Mouse (Mus musculus) embryonic facial prominence, embryonic 12.5 days (tissue): ENCODE measurements around the gene Hyal2. TPM values are rescaled to one million over a fixed set of nuclear protein-coding genes. Genes with fewer than 3 reads are reported as not detected.
A peak's percentile ranks its signal among the peaks of the same experiment; 100 is the strongest.

Source experiments
- ATAC-seq: fragments of 200-750 bp; cut with Nextera tagmentation; 2 replicates; pipeline ENCODE4 v1.8.0; 2017; ENCODE audit not compliant: insufficient number of reproducible peaks, insufficient read depth, low FRiP score, low TSS enrichment
- H3K27ac ChIP-seq: fragments of 300-500 bp; sonication (generic); 2 replicates; pipeline ENCODE4 v1.5.1; 2016; ENCODE audit warnings: mild to moderate bottlenecking
- H3K27me3 ChIP-seq: fragments of 300-500 bp; sonication (generic); 2 replicates; pipeline ENCODE4 v1.6.1; 2016; ENCODE audit warnings: mild to moderate bottlenecking, moderate library complexity
- H3K36me3 ChIP-seq: fragments of 300-500 bp; sonication (generic); 2 replicates; pipeline ENCODE4 v1.6.1; 2016; ENCODE audit warnings: mild to moderate bottlenecking
- H3K4me1 ChIP-seq: fragments of 300-500 bp; sonication (generic); 2 replicates; pipeline ENCODE4 v1.6.1; 2016
- H3K4me2 ChIP-seq: fragments of 300-500 bp; sonication (generic); replicated peaks from 2 replicates; pipeline ENCODE4 v1.6.1; 2016; ENCODE audit warnings: mild to moderate bottlenecking, moderate library complexity
- H3K4me3 ChIP-seq: fragments of 300-500 bp; sonication (generic); 2 replicates; pipeline ENCODE4 v1.5.1; 2016; ENCODE audit warnings: mild to moderate bottlenecking
- H3K9ac ChIP-seq: fragments of 300-500 bp; sonication (generic); 2 replicates; pipeline ENCODE4 v1.6.1; 2016; ENCODE audit warnings: mild to moderate bottlenecking, moderate library complexity
- H3K9me3 ChIP-seq: fragments of 300-500 bp; sonication (generic); 2 replicates; pipeline ENCODE4 v1.6.1; 2016; ENCODE audit warnings: mild to moderate bottlenecking, moderate library complexity
- WGBS: fragments of 180-500 bp; shearing (Covaris S2); methylation state at CpG from one replicate; pipeline ENCODE4 v1.1.7; 2016; 5-methylcytosine and 5-hydroxymethylcytosine counted together
- polyA plus RNA-seq: library from polyadenylated mRNA; unstranded; fragments of >200 nt; fragmentation: Nextera tagmentation; extraction: Ambion mirVana; gene quantifications from 2 replicates; pipeline ENCODE4 v1.2.1, GENCODE M21; 2016

Hyal2 gene
- polyA plus RNA-seq, 1 experiment from 2014 or later = 132 TPM

DNA sequence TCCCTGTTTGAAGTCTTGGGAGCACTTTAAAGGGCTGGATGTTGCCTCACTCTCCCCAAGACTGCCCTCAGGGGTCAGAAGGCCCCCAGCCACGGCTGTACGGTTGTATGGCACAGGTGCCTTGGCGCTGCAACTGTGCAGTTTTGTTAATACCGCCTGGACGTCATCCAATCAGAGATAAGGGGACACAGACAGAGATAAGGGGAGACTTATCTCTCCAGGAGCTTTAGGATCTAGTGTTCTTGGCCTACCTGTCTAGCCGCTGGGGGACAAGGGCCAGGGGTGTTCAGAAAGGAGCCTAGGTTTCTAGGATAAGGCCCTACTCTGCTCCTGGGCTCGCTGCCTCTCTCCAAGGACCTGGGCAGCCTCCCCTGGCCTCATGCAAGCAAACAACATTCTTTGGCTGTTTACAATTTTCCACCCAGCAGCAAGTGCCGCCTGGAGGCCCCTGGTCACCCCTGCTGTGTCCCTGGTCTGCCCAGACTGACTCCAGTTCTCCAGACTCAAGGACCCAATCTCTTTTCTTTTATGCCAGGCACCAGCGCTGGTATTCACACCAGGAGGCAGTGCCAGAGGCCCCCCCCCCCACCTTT is 40.0 kb downstream of the Hyal2 start:
- Histone ChIP-seq H3K9me3 (no peaks in the 10 kb centered on the region), H3K4me2 (no peak overlapping the region), H3K4me3 (no peak overlapping the region), H3K27ac (no peak overlapping the region), H3K36me3 (no peaks in the 10 kb centered on the region), H3K4me1 (peaks cover 62% of the 10 kb centered on the region), H3K27me3 (no peaks in the 10 kb centered on the region), H3K9ac (no peak overlapping the region)
- ATAC-seq = no peak
- WGBS = 56% methylated on average over 9 of the region's 9 CpGs

DNA sequence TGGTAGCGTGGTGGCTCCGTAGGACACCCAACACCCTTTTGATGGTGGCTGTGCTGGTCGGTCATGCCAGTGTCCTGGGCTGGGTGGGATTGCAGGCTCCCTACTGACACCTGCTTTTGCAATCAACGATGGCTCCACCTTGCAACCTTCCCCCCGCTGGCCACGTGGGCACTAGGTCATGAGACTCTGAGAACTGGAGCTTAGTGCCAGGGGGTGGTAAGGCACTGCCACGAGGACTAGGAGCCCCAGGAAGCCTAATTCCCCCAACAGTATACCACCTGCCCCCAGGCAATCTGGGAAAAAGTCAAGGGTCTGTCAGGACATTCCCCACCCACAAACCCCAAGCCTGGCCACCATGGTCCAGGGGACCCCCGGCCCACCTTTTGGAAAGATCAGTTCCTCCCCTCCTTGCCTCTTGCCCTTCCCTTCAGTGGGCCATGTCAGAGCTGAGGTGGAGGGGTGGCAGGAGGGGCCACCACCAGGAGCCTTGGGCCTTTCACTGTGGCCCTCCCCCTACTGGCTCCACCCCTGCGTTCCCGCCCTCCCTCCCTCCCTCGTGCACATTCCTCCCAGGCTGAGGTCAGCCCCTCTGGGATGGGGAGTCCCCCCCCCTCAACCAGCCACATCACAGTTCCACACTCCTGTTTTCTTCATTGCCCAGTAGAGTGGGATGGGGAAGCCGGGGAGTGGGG is 41.1 kb downstream of the Hyal2 start, which contains the start of gene Sema3b:
Gene Sema3b, minus strand, starts transcription at position 489 of the 692 bp plus-strand sequence.
- Histone ChIP-seq H3K4me3 (no peak within 1 kb of the TSS), H3K4me1 (peaks cover 62% of the 10 kb centered on the region), H3K36me3 (0 out of 2 replicates have a peak, but pooled peaks cover 2% of the 10 kb centered on the region), H3K9me3 (no peaks in the 10 kb centered on the region), H3K4me2 (peak within 1 kb of the TSS; percentile 5; the same call in 1 of the 2 replicates), H3K27me3 (no peaks in the 10 kb centered on the region), H3K9ac (no peak within 1 kb of the TSS), H3K27ac (peak within 1 kb of the TSS; percentile 17; the same call in 1 of the 2 replicates)
- ATAC-seq = no peak
- WGBS = 37% methylated on average over 12 of the region's 12 CpGs

DNA sequence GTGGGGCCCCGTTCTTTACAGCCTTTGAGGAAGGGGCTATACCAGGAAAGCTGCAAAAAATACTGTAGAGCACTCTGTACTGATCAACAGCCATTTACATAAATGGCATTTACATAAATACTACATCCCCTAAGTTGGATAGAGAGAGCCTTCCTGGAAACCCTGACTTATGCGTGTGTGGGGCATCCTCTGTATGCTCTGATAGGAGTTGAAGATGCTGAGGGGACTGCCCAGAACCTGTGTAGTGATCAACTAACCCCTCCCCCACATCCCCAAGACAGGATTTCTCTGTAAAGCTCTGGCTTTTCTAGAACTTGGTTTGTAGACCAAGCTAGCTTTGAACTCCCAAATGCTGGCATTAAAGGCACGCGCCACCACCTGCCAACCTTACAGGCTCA is 41.7 kb downstream of the Hyal2 start:
- Histone ChIP-seq H3K9me3 (no peaks in the 10 kb centered on the region), H3K4me2 (peak overlapping the region; percentile 5; the same call in 1 of the 2 replicates), H3K9ac (no peak overlapping the region), H3K4me1 (peaks cover 57% of the 10 kb centered on the region), H3K36me3 (peaks cover 7% of the 10 kb centered on the region; the same call in 1 of the 2 replicates), H3K4me3 (no peak overlapping the region), H3K27me3 (no peaks in the 10 kb centered on the region), H3K27ac (peak overlapping the region; percentile 17; the same call in 1 of the 2 replicates)
- ATAC-seq = no peak
- whole genome bisulfite sequencing = 63% methylated on average over 4 of the region's 4 CpGs

DNA sequence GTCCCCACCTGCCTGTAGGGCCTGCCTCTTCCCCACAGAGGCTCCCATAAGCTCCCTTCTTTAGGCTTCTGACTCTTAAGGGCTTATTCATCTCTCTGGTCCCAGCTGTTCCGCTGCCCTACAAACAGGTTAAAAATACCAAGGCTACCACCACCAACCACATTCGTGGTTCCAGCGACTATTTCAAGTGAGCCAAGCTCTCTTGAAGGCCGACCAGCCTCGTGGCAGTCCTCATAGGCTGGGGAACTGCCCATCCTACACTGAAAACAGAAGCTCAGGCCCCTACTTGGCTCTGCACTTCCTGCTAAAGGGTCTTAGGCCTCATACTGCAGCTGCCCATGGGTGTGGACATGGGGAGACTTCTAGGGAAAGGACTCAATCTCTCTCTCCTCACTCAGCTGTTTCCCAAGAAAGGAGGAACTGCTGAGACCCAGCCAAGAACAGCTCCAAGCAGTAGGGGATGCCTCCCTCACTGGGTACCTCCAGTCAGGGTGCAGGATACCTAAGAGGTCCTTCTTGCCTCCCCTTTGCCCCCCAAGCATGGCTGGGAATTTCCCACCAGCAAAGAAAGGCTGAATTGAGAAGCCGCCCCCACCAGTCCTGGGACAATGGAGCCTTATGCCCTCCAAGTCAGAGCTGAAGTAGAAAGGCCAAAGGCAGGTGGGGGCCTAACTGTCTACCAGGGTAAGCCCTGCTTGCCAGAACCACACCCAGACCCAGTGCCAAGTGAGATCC is 43.9 kb downstream of the Hyal2 start:
- 72% methylated on average over 6 of the region's 6 CpGs for WGBS
- peak overlapping the region; percentile 73 for H3K9ac ChIP-seq
- ATAC-seq = peak; percentile 22; the same call in 1 of the 2 replicates
- H3K36me3 ChIP-seq = peaks cover 29% of the 10 kb centered on the region
- H3K4me1 ChIP-seq = peaks cover 35% of the 10 kb centered on the region
- no peaks in the 10 kb centered on the region for H3K27me3 ChIP-seq
- peak overlapping the region; percentile 70 for H3K4me2 ChIP-seq
- peak overlapping the region; percentile 35 for H3K4me3 ChIP-seq
- no peaks in the 10 kb centered on the region for H3K9me3 ChIP-seq
- peak overlapping the region; percentile 95 for H3K27ac ChIP-seq

DNA sequence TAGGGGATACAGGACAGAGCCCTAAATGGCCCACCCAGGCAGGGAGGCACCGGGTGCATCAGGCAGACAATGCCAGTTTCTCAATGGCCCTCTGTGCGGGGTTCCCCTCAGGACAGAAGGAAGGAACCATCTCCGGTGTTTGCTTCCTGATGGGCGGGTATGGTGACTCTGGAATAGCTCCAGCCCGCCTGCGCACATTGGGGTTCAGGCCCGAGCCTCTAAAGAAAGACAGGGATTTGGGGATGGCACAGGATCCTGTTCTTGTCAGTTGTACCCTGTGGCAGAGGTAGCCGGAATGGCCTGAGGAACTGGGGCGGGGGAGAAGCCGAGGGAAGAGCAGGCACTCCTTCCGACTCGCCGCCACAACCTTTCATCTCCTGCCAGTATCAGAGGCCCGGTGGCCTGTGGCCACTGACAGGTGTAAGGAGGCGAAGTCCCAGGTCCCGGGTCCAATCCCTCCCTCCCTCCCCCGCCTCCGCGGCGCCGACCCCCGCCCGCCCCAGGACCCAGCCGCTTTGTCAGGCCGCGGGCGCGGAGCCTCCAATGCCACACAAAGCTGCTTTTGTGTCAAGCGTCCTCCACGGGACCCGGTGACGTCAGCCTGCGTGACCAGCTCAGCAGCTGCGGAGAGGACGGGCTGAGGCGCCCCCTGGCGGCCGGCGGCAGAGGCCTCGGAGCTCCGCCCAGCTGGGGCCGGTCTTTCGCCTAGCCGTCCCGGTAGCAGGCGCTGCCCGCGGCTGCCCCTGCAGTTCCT is 44.6 kb downstream of the Hyal2 start:
- WGBS = 4% methylated on average over 36 of the region's 48 CpGs
- peak; percentile 89 for ATAC-seq
- H3K9ac ChIP-seq = peak overlapping the region; percentile 73
- H3K36me3 ChIP-seq = peaks cover 34% of the 10 kb centered on the region
- H3K4me2 ChIP-seq = peak overlapping the region; percentile 70
- H3K4me3 ChIP-seq = peak overlapping the region; percentile 35
- no peaks in the 10 kb centered on the region for H3K27me3 ChIP-seq
- no peaks in the 10 kb centered on the region for H3K9me3 ChIP-seq
- H3K27ac ChIP-seq = peak overlapping the region; percentile 95
- peaks cover 30% of the 10 kb centered on the region for H3K4me1 ChIP-seq

DNA sequence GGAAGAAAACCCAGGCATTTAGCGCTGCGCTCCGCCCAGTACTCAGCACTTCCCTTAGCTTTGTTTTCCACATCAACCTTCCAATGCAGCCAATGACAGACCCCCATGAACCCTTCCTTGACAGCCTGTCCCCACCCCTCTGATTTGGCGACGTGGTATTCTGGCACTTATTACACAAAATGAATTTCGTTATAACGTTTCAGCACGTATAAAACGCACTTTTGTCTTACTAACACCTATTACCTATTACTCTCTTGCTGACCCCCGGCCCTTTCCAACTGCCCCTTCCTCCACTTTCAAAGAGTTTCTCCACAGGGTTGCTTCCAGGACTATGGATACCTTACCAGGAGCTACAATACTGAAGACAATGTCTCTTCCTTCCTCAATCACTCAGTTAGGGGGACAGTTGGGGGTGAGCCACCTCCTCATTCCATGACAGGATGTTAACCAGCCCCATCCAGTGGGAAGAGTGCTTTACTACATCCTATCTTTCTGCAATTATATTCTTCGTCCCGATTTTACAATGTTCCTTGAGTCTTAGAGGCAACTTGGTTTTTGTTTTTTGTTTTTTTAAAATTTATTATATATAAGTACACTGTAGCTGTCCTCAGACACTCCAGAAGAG is 45.3 kb downstream of the Hyal2 start:
- peak overlapping the region; percentile 70 for H3K4me2 ChIP-seq
- H3K36me3 ChIP-seq = peaks cover 38% of the 10 kb centered on the region
- peak overlapping the region; percentile 73; the same call in 1 of the 2 replicates for H3K9ac ChIP-seq
- H3K27ac ChIP-seq = peak overlapping the region; percentile 95
- ATAC-seq = peak; percentile 4; the same call in 1 of the 2 replicates
- no peaks in the 10 kb centered on the region for H3K27me3 ChIP-seq
- peak overlapping the region; percentile 35; the same call in 1 of the 2 replicates for H3K4me3 ChIP-seq
- 14% methylated on average over 12 of the region's 12 CpGs for WGBS
- peaks cover 24% of the 10 kb centered on the region for H3K4me1 ChIP-seq
- no peaks in the 10 kb centered on the region for H3K9me3 ChIP-seq

DNA sequence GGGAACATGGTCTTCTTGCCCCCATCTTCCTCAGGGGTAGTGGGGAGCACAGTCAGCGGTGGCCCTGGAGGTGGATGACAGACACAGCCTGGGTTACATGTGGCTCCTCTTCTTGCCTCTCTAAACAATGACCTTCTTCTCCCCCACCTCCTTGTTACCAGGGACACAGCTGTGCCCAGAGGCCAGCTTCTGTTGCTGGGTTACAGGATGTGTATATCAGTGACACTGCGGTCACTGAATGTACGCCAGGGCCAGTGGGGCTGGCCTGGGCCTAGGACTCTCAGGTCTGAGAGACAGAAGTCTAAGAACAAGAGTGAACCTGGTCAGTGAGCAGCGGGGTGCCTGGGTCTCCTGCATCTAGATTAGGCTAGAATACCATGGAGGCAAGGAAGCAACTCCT is 47.3 kb downstream of the Hyal2 start:
- Histone ChIP-seq H3K4me1 (peaks cover 11% of the 10 kb centered on the region), H3K9me3 (no peaks in the 10 kb centered on the region), H3K27ac (no peak overlapping the region), H3K4me2 (no peak overlapping the region), H3K36me3 (peaks cover 58% of the 10 kb centered on the region), H3K9ac (no peak overlapping the region), H3K27me3 (no peaks in the 10 kb centered on the region), H3K4me3 (no peak overlapping the region)
- ATAC-seq = no peak
- 61% methylated on average over 4 of the region's 4 CpGs for WGBS

DNA sequence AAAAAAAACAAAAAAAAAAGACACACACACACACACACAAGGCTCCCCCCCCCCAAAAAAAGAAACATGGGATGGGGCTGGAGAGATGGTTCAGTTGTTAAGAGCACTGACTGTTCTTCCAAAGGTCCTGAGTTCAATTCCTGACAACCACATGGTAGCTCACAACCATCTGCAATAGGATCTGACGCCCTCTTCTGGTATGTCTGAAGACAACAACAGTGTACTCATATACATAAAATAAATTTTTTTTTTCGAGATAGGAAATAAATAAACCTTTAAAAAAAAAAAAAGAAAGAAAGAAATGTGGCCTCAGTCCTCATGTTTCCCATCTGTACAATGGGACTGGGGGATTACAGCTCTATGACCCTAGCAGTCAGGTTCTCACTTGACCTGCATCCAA is 49.7 kb downstream of the Hyal2 start:
- no peak overlapping the region for H3K27ac ChIP-seq
- no peak overlapping the region for H3K4me3 ChIP-seq
- H3K9ac ChIP-seq = no peak overlapping the region
- no peaks in the 10 kb centered on the region for H3K27me3 ChIP-seq
- H3K4me2 ChIP-seq = no peak overlapping the region
- no peak for ATAC-seq
- H3K36me3 ChIP-seq = peaks cover 74% of the 10 kb centered on the region
- peaks cover 4% of the 10 kb centered on the region; the same call in 1 of the 2 replicates for H3K4me1 ChIP-seq
- 80% methylated on average over 2 of the region's 2 CpGs for WGBS
- no peaks in the 10 kb centered on the region for H3K9me3 ChIP-seq

DNA sequence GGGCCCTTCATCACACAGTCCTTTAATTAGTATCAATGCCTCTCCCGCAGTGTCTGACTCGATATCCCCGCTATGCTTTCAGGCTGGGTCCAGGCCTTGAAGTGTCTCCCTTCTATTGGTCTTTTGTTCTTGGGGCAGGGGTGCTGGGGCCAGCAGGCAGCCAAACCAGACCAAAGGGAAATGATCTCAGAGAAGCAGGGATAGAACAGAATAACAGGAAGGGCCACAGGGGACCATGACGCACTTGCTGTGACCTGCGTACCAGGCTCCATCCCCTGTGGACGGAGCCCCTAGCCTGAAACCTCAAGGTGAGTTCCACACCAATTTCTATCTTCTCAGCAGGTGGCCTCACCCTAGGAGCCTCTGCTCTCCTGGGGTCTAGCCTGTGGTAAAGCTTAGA is 50.4 kb downstream of the Hyal2 start:
- Histone ChIP-seq H3K36me3 (peaks cover 78% of the 10 kb centered on the region), H3K27ac (0 out of 2 replicates have a peak overlapping the region, but pooled peaks have one; percentile 23), H3K4me2 (no peak overlapping the region)

DNA sequence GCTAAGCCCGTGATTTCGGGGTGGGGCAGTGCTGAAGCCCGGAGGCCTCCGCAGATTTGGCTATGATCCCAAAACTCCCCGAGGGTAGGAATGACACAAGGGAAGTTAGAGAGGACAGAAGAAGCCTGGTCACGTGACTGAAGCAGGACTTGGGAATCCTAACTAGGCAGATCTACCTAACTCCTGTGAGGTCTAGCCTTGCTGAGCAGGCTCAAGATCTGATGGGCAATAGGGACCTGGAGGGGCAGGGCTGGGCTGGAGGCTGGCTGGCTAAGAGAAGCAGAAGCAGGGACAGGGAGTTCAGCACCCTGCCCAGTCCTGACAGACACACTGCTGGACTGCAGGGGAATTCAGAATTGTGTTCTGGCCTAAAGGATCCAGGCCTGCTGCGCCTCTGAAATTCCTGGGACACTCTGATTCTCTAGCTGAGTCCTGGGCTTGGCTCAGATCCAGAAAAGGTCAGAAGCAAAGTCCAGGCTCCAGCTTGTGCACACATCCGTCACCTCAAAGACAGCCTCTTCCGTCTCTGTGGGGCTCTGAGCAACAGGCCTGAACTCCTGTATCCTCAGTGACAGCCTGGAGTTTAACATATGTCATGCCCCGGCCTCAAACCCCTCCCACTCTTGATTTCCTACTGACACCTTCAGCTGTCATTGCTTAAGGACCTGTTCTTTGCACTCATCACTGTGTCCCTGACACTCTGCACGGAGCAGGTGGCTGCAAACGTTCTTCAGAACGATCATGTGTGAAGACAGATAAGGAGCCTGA is 51.2 kb downstream of the Hyal2 start:
- H3K9ac ChIP-seq = no peak overlapping the region
- no peak for ATAC-seq
- peaks cover 79% of the 10 kb centered on the region for H3K36me3 ChIP-seq
- no peak overlapping the region for H3K4me3 ChIP-seq
- H3K4me2 ChIP-seq = no peak overlapping the region
- WGBS = 74% methylated on average over 13 of the region's 13 CpGs
- H3K27ac ChIP-seq = 0 out of 2 replicates have a peak overlapping the region, but pooled peaks have one; percentile 17
- H3K9me3 ChIP-seq = no peaks in the 10 kb centered on the region
- no peaks in the 10 kb centered on the region for H3K27me3 ChIP-seq
- no peaks in the 10 kb centered on the region for H3K4me1 ChIP-seq

More for the DNA sequence above, 50.4 kb downstream of the Hyal2 start:
- Histone ChIP-seq H3K4me3 (no peak overlapping the region), H3K9me3 (no peaks in the 10 kb centered on the region), H3K4me1 (peaks cover 2% of the 10 kb centered on the region; the same call in 1 of the 2 replicates), H3K27me3 (no peaks in the 10 kb centered on the region), H3K9ac (no peak overlapping the region)
- 86% methylated on average over 6 of the region's 6 CpGs for WGBS
- no peak for ATAC-seq
